Mouse (Mus musculus): ENCODE data around the gene Kat2b.
"Not testable (repeated sequence)": the region's sequence is repeated elsewhere in the genome, so short reads cannot be mapped to it uniquely, and the experiment has no call there.

Gene Kat2b

DNA sequence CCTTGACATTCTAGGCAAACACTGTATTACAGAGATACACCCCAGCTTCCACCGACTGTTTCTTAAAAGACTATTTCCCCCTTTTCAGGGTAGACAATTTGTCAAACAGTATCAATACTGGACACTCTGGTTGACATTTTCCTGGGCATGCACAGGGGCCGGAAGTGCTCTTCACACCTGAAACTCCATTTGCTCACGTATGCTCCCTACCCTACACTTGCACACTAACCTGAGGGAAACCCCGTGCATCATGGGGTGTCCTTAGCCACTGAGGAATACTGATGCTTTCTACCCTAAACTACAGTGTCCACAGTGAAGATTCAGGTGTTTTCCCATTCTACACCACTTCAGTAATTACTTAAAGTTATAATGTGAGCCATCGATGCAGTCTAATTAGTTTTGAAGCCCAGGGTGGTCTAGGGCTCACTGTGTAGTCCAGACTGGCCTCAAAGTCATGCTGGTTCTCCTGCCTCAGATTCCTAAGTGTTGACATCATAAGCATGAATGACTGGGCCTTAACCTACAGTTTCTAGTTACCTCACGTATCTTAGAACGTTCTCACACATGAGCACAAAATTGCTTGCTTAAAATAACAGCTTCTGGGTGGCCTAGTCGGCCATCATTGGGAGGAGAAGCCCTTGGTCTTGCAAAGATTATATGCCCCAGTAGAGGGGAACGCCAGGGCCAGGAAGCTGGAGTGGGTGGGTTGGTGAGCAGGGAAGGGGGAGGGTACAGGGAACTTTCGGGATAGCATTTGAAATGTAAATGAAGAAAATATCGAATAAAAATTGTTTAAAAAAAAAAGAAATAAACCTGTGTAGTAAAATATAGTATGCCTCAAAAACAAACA lies 30.5 kb downstream of the Kat2b start:
- peak; percentile 64 for DNase-seq (ENCODE audit: low read depth, low spot score)

DNA sequence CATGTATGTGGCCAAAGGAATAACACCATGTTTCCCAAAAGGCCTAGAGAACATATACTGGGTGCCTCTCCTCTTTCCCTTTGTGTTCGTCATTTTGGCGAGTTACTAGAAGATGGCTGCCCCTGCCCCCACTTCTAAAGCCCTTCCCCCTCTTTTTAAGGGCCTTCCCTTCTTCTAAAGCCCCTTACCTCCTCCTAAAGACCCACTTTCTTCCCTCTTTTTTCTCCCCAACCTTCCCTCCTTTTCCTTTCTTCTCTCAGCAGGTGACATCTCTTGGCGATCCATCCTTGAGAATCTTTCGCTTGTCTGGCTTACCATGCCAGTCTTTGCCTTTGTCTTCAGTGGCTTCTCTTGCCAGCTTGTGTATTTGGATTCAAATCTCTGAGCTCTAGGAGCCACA lies 31.9 kb downstream of the Kat2b start:
- DNase-seq (ENCODE audit: low read depth, low spot score) = no peak

GRCm38 (mm10) chr17:53603236-53603635 lies 36.6 kb downstream of the Kat2b start:
- not testable (repeated sequence) for DNase-seq (ENCODE audit: low read depth, low spot score)

- not testable (repeated sequence) for DNase-seq (ENCODE audit: low read depth, low spot score)
Observed at GRCm38 (mm10) chr17:53606082-53606481, 39.4 kb downstream of the Kat2b start.

GRCm38 (mm10) chr17:53608924-53609323 lies 42.3 kb downstream of the Kat2b start:
- DNase-seq (ENCODE audit: low read depth, low spot score) = not testable (repeated sequence)

DNA sequence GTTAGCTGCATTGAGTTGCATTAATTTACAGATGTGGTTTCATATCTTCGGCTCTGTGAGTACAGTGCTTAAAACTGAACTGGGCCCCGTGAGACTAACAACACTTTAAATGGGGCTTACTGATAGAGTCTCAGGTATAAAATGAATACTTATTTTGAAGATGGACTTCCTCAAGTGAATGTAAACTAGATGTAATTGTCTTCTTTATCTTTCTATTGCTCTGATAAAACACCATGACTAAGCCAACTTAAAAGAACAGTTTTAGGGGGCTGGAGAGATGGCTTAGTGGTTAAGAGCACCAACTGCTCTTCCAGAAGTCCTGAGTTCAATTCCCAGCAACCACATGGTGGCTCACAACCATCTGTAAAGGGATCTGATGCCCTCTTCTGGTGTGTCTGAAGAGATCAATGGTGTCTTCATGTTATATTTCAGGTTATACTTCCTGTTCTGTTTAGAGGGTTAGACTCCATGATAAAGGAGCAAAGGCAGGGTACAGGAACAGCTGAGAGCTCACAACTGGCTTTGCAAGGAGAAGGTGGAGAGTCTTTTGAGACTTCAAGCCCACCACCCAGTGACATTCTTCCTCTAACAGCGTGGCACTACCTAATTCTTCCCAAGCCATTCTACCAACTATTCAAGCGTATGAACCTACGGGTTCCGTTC lies 50.8 kb downstream of the Kat2b start:
- DNase-seq (ENCODE audit: low read depth, low spot score) = no peak

- no peak for DNase-seq (ENCODE audit: low read depth, low spot score)
Observed at GRCm38 (mm10) chr17:53618369-53618768, 51.7 kb downstream of the Kat2b start.

- DNase-seq (ENCODE audit: low read depth, low spot score) = peak; percentile 50
Observed at GRCm38 (mm10) chr17:53619391-53619790, 52.7 kb downstream of the Kat2b start.

GRCm38 (mm10) chr17:53620611-53621010 lies 54.0 kb downstream of the Kat2b start:
- no peak for DNase-seq (ENCODE audit: low read depth, low spot score)

GRCm38 (mm10) chr17:53622125-53622524 lies 55.5 kb downstream of the Kat2b start:
- no peak for DNase-seq (ENCODE audit: low read depth, low spot score)

GRCm38 (mm10) chr17:53623762-53624161 lies 57.1 kb downstream of the Kat2b start:
- no peak for DNase-seq (ENCODE audit: low read depth, low spot score)

- DNase-seq (ENCODE audit: low read depth, low spot score) = no peak
Observed at GRCm38 (mm10) chr17:53626160-53626559, 59.5 kb downstream of the Kat2b start.

DNA sequence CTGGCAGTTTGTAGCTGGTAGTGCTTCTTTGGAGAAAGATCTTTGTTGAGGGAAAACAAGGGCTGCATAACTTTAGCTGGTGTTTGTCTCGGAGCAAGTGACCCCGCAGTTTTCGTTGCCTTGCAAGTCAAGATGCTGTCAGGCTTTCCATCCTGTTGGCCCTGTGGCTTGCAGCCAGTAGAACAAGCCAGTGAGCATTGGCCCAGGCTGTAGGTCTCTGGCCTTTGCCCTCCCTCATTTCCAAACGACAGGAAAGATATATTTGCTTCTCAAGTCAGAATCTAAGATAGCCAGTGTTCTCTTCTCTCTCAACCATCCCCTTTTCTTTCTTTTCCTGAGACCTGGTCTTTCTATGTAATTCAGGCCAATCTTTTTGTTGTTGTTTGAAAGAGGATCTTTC lies 60.8 kb downstream of the Kat2b start:
- no peak for DNase-seq (ENCODE audit: low read depth, low spot score)

- no peak for DNase-seq (ENCODE audit: low read depth, low spot score)
Observed at GRCm38 (mm10) chr17:53628131-53628530, 61.5 kb downstream of the Kat2b start.

DNA sequence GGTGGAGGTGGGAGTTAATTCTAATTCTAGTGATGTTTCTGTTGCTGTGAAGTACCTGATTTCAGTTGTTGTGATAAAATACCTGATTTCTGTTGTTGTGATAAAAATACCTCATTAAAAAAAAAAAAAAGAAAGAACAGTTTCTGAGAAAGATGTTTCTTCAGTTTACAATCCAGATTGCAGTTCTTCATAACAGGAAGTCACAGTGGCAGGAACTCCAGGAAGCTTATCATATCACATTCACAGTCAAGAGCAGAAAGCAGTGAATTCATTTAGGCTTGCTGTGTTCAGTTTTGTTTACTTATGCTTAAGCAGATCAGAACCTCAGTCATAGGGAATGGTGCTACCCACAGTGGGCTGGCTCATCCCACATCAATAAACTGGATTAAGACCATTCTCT lies 64.7 kb downstream of the Kat2b start:
- no peak for DNase-seq (ENCODE audit: low read depth, low spot score)

DNA sequence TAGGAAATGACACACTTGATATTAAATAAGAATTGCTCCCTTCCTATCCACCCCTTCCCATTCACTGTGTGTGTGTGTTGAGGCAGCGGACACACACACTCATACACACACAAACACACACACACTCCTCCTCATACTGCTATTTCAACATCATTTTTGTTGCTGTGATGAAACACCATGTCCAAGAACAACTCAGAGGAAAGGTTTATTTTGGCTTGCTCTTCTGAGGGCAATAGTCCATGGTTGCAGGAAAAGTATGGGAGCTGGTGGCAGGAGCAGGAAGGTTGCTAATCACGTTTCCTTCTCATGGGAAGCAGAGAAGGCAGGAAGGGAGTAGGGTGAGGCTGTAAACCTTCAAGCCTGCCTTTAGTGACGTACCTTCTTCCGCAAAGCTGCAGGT lies 76.7 kb downstream of the Kat2b start:
- DNase-seq (ENCODE audit: low read depth, low spot score) = no peak

DNA sequence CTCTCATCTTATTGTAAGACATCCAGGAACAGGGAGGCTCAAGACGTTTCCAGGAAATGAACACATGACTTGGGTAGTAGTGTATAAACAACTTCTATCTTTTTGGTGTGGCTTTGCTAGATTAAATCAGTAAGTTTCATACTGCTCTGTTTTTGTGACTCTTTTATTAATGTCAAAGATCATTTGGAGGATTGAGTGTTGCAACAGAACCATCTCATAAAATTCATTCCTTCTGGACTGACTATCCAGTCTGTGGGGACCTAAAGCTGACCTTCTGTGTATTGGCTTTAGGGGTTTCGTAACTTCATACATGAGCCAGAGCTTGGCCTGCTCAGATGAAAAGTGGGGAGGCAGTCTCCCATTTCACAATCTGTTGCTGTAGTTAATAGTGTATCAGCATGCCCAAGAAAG lies 83.6 kb downstream of the Kat2b start:
- DNase-seq (ENCODE audit: low read depth, low spot score) = no peak

DNA sequence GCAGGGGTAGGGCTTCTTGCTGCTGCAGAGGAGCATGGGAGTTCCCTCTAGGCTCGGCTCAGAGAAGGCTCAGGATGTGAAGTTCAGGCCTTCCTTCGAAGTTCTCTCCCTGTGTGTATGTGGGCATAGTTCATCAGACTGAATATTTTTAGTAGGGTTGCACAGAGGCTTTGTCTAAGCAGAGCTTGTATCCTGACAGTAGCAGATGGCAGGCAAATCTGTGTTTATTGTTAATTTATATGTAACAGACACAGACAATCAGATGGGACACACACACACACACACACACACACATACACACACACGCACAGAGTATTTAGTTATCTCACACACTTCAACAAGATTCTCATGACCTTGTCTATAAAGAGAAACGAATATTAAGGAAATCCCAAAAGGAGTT lies 87.9 kb downstream of the Kat2b start:
- DNase-seq (ENCODE audit: low read depth, low spot score) = no peak

GRCm38 (mm10) chr17:53655081-53655480 lies 88.4 kb downstream of the Kat2b start:
- DNase-seq (ENCODE audit: low read depth, low spot score) = no peak

- peak; percentile 37 for DNase-seq (ENCODE audit: low read depth, low spot score)
Observed at GRCm38 (mm10) chr17:53655959-53656358, 89.3 kb downstream of the Kat2b start.

- DNase-seq (ENCODE audit: low read depth, low spot score) = peak; percentile 80
Observed at GRCm38 (mm10) chr17:53656369-53656860, 89.8 kb downstream of the Kat2b start.

GRCm38 (mm10) chr17:53657391-53657790 lies 90.7 kb downstream of the Kat2b start:
- peak; percentile 56 for DNase-seq (ENCODE audit: low read depth, low spot score)

DNA sequence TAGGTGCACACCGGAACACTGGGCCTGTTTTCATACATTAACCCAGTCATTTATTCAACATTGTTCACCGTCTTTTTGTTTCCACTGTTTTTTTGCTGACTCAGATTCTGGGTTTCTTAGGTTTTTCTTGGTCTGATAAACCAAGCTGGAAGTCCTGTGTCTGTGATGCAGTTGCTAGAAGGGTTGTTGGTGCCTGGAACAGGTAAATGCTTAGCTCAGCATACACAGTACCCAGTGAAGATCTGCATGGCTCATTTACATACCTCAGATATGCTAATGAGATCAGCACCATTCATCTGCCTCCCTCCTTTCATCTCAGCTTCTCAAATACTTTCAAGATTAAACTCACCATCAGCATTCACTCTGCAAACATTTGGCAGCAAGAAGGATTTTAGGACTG lies 92.0 kb downstream of the Kat2b start:
- peak; percentile 26 for DNase-seq (ENCODE audit: low read depth, low spot score)
